Mouse (Mus musculus): ENCODE measurements at regions not wholly inside any gene's neighbourhood (a gene's known extent, or its start where the extent isn't known, plus 50 kb on each side); places are given as distances from the start of the nearest gene placed in this dataset.

GRCm38 (mm10) chr3:15219275-15219674, 112.8 kb downstream of the Gm9733 start:
- DNase-seq (ENCODE audit: low spot score) (no peak), ATAC-seq (replicated peaks; ENCODE audit: low FRiP score) (no peak)
- 95% methylated on average over 2 of the region's 2 CpGs for WGBS
- Histone ChIP-seq H3K27ac (ENCODE audit: low read depth, low read length) (no peak overlapping the region), H3K4me1 (replicated peaks; ENCODE audit: control insufficient read depth, insufficient read depth, low read length) (no peaks in the 10 kb centered on the region), H3K4me2 (ENCODE audit: low read depth, low read length, severe bottlenecking) (no peak overlapping the region), H3K4me3 (ENCODE audit: low read depth, low read length) (no peak overlapping the region), H3K27me3 (ENCODE audit: control insufficient read depth, insufficient read depth, low read length) (no peaks in the 10 kb centered on the region), H3K9me3 (ENCODE audit: control insufficient read depth, low read length) (no peaks in the 10 kb centered on the region), H3K36me3 (ENCODE audit: control insufficient read depth, insufficient read depth, low read length) (no peaks in the 10 kb centered on the region), H3K9ac (ENCODE audit: low read length) (no peak overlapping the region)

GRCm38 (mm10) chr3:15223266-15223665, 108.8 kb downstream of the Gm9733 start:
- no peak for ATAC-seq (replicated peaks; ENCODE audit: low FRiP score)
- DNase-seq (ENCODE audit: low spot score): no peak
- no peaks in the 10 kb centered on the region for H3K4me1 ChIP-seq (replicated peaks; ENCODE audit: control insufficient read depth, insufficient read depth, low read length)
- no peaks in the 10 kb centered on the region for H3K9me3 ChIP-seq (ENCODE audit: control insufficient read depth, low read length)
- 82% methylated on average over 6 of the region's 6 CpGs for WGBS
- H3K27me3 ChIP-seq (ENCODE audit: control insufficient read depth, insufficient read depth, low read length): no peaks in the 10 kb centered on the region
- no peak overlapping the region for H3K27ac ChIP-seq (ENCODE audit: low read depth, low read length)
- no peak overlapping the region for H3K4me3 ChIP-seq (ENCODE audit: low read depth, low read length)
- H3K9ac ChIP-seq (ENCODE audit: low read length): no peak overlapping the region
- H3K4me2 ChIP-seq (ENCODE audit: low read depth, low read length, severe bottlenecking): no peak overlapping the region
- H3K36me3 ChIP-seq (ENCODE audit: control insufficient read depth, insufficient read depth, low read length): no peaks in the 10 kb centered on the region

- Histone ChIP-seq H3K36me3 (ENCODE audit: control insufficient read depth, insufficient read depth, low read length) (no peaks in the 10 kb centered on the region), H3K4me3 (ENCODE audit: low read depth, low read length) (no peak overlapping the region), H3K9ac (ENCODE audit: low read length) (no peak overlapping the region), H3K4me2 (ENCODE audit: low read depth, low read length, severe bottlenecking) (no peak overlapping the region), H3K4me1 (replicated peaks; ENCODE audit: control insufficient read depth, insufficient read depth, low read length) (no peaks in the 10 kb centered on the region), H3K27me3 (ENCODE audit: control insufficient read depth, insufficient read depth, low read length) (no peaks in the 10 kb centered on the region), H3K9me3 (ENCODE audit: control insufficient read depth, low read length) (no peaks in the 10 kb centered on the region), H3K27ac (ENCODE audit: low read depth, low read length) (no peak overlapping the region)
- no peak for ATAC-seq (replicated peaks; ENCODE audit: low FRiP score)
- WGBS: 64% methylated on average over 1 of the region's 1 CpGs
- no peak for DNase-seq (ENCODE audit: low spot score)
These were observed 107.7 kb downstream of the Gm9733 start for GRCm38 (mm10) chr3:15224452-15224851.

- no peaks in the 10 kb centered on the region for H3K36me3 ChIP-seq (ENCODE audit: control insufficient read depth, insufficient read depth, low read length)
- H3K27ac ChIP-seq (ENCODE audit: low read depth, low read length): no peak overlapping the region
- H3K4me1 ChIP-seq (replicated peaks; ENCODE audit: control insufficient read depth, insufficient read depth, low read length): no peaks in the 10 kb centered on the region
- WGBS: 97% methylated on average over 2 of the region's 2 CpGs
- no peak overlapping the region for H3K9ac ChIP-seq (ENCODE audit: low read length)
- no peak overlapping the region for H3K4me2 ChIP-seq (ENCODE audit: low read depth, low read length, severe bottlenecking)
- H3K4me3 ChIP-seq (ENCODE audit: low read depth, low read length): no peak overlapping the region
- no peak for ATAC-seq (replicated peaks; ENCODE audit: low FRiP score)
- no peak for DNase-seq (ENCODE audit: low spot score)
- H3K27me3 ChIP-seq (ENCODE audit: control insufficient read depth, insufficient read depth, low read length): no peaks in the 10 kb centered on the region
- no peaks in the 10 kb centered on the region for H3K9me3 ChIP-seq (ENCODE audit: control insufficient read depth, low read length)
These were observed 103.5 kb downstream of the Gm9733 start for GRCm38 (mm10) chr3:15228641-15229040.

- no peak for ATAC-seq (replicated peaks; ENCODE audit: low FRiP score)
- Histone ChIP-seq H3K4me2 (ENCODE audit: low read depth, low read length, severe bottlenecking) (no peak overlapping the region), H3K27me3 (ENCODE audit: control insufficient read depth, insufficient read depth, low read length) (no peaks in the 10 kb centered on the region), H3K4me1 (replicated peaks; ENCODE audit: control insufficient read depth, insufficient read depth, low read length) (no peaks in the 10 kb centered on the region), H3K36me3 (ENCODE audit: control insufficient read depth, insufficient read depth, low read length) (no peaks in the 10 kb centered on the region), H3K27ac (ENCODE audit: low read depth, low read length) (no peak overlapping the region), H3K9ac (ENCODE audit: low read length) (no peak overlapping the region), H3K4me3 (ENCODE audit: low read depth, low read length) (no peak overlapping the region), H3K9me3 (ENCODE audit: control insufficient read depth, low read length) (no peaks in the 10 kb centered on the region)
- DNase-seq (ENCODE audit: low spot score): no peak
- 52% methylated on average over 6 of the region's 6 CpGs for WGBS
These were observed 101.9 kb downstream of the Gm9733 start for GRCm38 (mm10) chr3:15230204-15230603.

GRCm38 (mm10) chr3:15231433-15231832, 100.7 kb downstream of the Gm9733 start:
- no peak for DNase-seq (ENCODE audit: low spot score)
- H3K27ac ChIP-seq (ENCODE audit: low read depth, low read length): no peak overlapping the region
- H3K4me1 ChIP-seq (replicated peaks; ENCODE audit: control insufficient read depth, insufficient read depth, low read length): no peaks in the 10 kb centered on the region
- H3K4me2 ChIP-seq (ENCODE audit: low read depth, low read length, severe bottlenecking): no peak overlapping the region
- no peak overlapping the region for H3K9ac ChIP-seq (ENCODE audit: low read length)
- no peak for ATAC-seq (replicated peaks; ENCODE audit: low FRiP score)
- H3K4me3 ChIP-seq (ENCODE audit: low read depth, low read length): no peak overlapping the region
- WGBS: 58% methylated on average over 3 of the region's 3 CpGs
- no peaks in the 10 kb centered on the region for H3K36me3 ChIP-seq (ENCODE audit: control insufficient read depth, insufficient read depth, low read length)
- no peaks in the 10 kb centered on the region for H3K27me3 ChIP-seq (ENCODE audit: control insufficient read depth, insufficient read depth, low read length)
- no peaks in the 10 kb centered on the region for H3K9me3 ChIP-seq (ENCODE audit: control insufficient read depth, low read length)

GRCm38 (mm10) chr3:15237817-15238432, 94.2 kb downstream of the Gm9733 start:
- WGBS: 79% methylated on average over 5 of the region's 5 CpGs
- ATAC-seq (replicated peaks; ENCODE audit: low FRiP score) (no peak), DNase-seq (ENCODE audit: low spot score) (no peak)
- Histone ChIP-seq H3K27me3 (ENCODE audit: control insufficient read depth, insufficient read depth, low read length) (no peaks in the 10 kb centered on the region), H3K36me3 (ENCODE audit: control insufficient read depth, insufficient read depth, low read length) (no peaks in the 10 kb centered on the region), H3K9ac (ENCODE audit: low read length) (no peak overlapping the region), H3K27ac (ENCODE audit: low read depth, low read length) (no peak overlapping the region), H3K4me2 (ENCODE audit: low read depth, low read length, severe bottlenecking) (no peak overlapping the region), H3K4me1 (replicated peaks; ENCODE audit: control insufficient read depth, insufficient read depth, low read length) (no peaks in the 10 kb centered on the region), H3K4me3 (ENCODE audit: low read depth, low read length) (no peak overlapping the region), H3K9me3 (ENCODE audit: control insufficient read depth, low read length) (no peaks in the 10 kb centered on the region)

GRCm38 (mm10) chr3:15242388-15242787, 89.7 kb downstream of the Gm9733 start:
- Histone ChIP-seq H3K9ac (ENCODE audit: low read length) (no peak overlapping the region), H3K4me1 (replicated peaks; ENCODE audit: control insufficient read depth, insufficient read depth, low read length) (no peaks in the 10 kb centered on the region), H3K9me3 (ENCODE audit: control insufficient read depth, low read length) (no peaks in the 10 kb centered on the region), H3K4me3 (ENCODE audit: low read depth, low read length) (no peak overlapping the region), H3K27ac (ENCODE audit: low read depth, low read length) (no peak overlapping the region), H3K36me3 (ENCODE audit: control insufficient read depth, insufficient read depth, low read length) (no peaks in the 10 kb centered on the region), H3K4me2 (ENCODE audit: low read depth, low read length, severe bottlenecking) (no peak overlapping the region), H3K27me3 (ENCODE audit: control insufficient read depth, insufficient read depth, low read length) (no peaks in the 10 kb centered on the region)
- DNase-seq (ENCODE audit: low spot score): no peak
- ATAC-seq (replicated peaks; ENCODE audit: low FRiP score): no peak

- H3K4me1 ChIP-seq (replicated peaks; ENCODE audit: control insufficient read depth, insufficient read depth, low read length): no peaks in the 10 kb centered on the region
- no peaks in the 10 kb centered on the region for H3K27me3 ChIP-seq (ENCODE audit: control insufficient read depth, insufficient read depth, low read length)
- H3K4me2 ChIP-seq (ENCODE audit: low read depth, low read length, severe bottlenecking): no peak overlapping the region
- H3K36me3 ChIP-seq (ENCODE audit: control insufficient read depth, insufficient read depth, low read length): no peaks in the 10 kb centered on the region
- no peaks in the 10 kb centered on the region for H3K9me3 ChIP-seq (ENCODE audit: control insufficient read depth, low read length)
- ATAC-seq (replicated peaks; ENCODE audit: low FRiP score) (no peak), DNase-seq (ENCODE audit: low spot score) (no peak)
- no peak overlapping the region for H3K4me3 ChIP-seq (ENCODE audit: low read depth, low read length)
- H3K9ac ChIP-seq (ENCODE audit: low read length): no peak overlapping the region
- no peak overlapping the region for H3K27ac ChIP-seq (ENCODE audit: low read depth, low read length)
- WGBS: 80% methylated on average over 5 of the region's 5 CpGs
These were observed 88.5 kb downstream of the Gm9733 start for GRCm38 (mm10) chr3:15243584-15243983.

All from forebrain, embryonic 11.5 days (tissue).